Mouse (Mus musculus) liver, embryonic 14.5 days (tissue): ENCODE measurements around the gene Coro7. TPM values are rescaled to one million over a fixed set of nuclear protein-coding genes. Genes with fewer than 3 reads are reported as not detected.

Experiments
- ATAC-seq: fragments of 200-750 bp; cut with Nextera tagmentation; 2 replicates; pipeline ENCODE4 v1.8.0; 2017; ENCODE audit warnings: moderate number of reproducible peaks, mild to moderate bottlenecking, moderate library complexity; ENCODE audit not compliant: insufficient read depth
- DNase-seq, 3 experiments: peaks; one replicate each; pipeline ENCODE4 v3.0.0-alpha.2; 2012 to 2013; ENCODE audit warnings: low read depth in 3 of 3, low spot score in 3 of 3
- H3K27ac ChIP-seq: fragments of 300-500 bp; sonication (generic); 2 replicates; pipeline ENCODE4 v1.5.1; 2014; ENCODE audit warnings: moderate library complexity, mild to moderate bottlenecking, control low read depth, inconsistent platforms
- H3K27me3 ChIP-seq: fragments of 300-500 bp; sonication (generic); 2 replicates; pipeline ENCODE4 v1.6.1; 2014; ENCODE audit warnings: mild to moderate bottlenecking, low read length, moderate library complexity; ENCODE audit not compliant: control insufficient read depth, insufficient read depth
- H3K36me3 ChIP-seq: fragments of 300-500 bp; sonication (generic); replicated peaks from 2 replicates; pipeline ENCODE4 v1.6.1; 2014; ENCODE audit warnings: low read depth; ENCODE audit not compliant: control insufficient read depth, insufficient read depth
- H3K4me1 ChIP-seq, 2 experiments: fragments of 200-500 bp in 1 of 2; fragments of 300-500 bp in 1 of 2; sonication (generic) in 1 of 2; replicated peaks; 2 replicates each; pipeline ENCODE4 v1.6.1; 2012 to 2014; ENCODE audit warnings: antibody characterized with exemption in 1 of 2, inconsistent platforms in 1 of 2, low read length in 1 of 2; ENCODE audit not compliant: control insufficient read depth in 2 of 2, insufficient read depth in 2 of 2
- H3K4me2 ChIP-seq: fragments of 300-500 bp; sonication (generic); 2 replicates; pipeline ENCODE4 v1.6.1; 2014; ENCODE audit warnings: low read depth, mild to moderate bottlenecking, control low read depth, moderate library complexity
- H3K4me3 ChIP-seq, 2 experiments: fragments of 200-500 bp in 1 of 2; fragments of 300-500 bp in 1 of 2; sonication (generic) in 1 of 2; 2 replicates each; pipeline ENCODE4 v1.5.1; 2012 to 2014; ENCODE audit warnings: low read depth in 2 of 2, low read length in 2 of 2, mild to moderate bottlenecking in 2 of 2, control low read depth in 1 of 2, inconsistent platforms in 1 of 2, moderate library complexity in 1 of 2; ENCODE audit not compliant: insufficient read depth in 1 of 2
- H3K9ac ChIP-seq: fragments of 300-500 bp; sonication (generic); replicated peaks from 2 replicates; pipeline ENCODE4 v1.6.1; 2014; ENCODE audit warnings: mild to moderate bottlenecking, control low read depth, moderate library complexity
- H3K9me3 ChIP-seq: fragments of 300-500 bp; sonication (generic); 2 replicates; pipeline ENCODE4 v1.6.1; 2016; ENCODE audit warnings: low read length, mixed read lengths; ENCODE audit not compliant: control insufficient read depth
- CTCF ChIP-seq: IDR thresholded peaks from 2 replicates; pipeline ENCODE4 v1.5.1; 2016; ENCODE audit warnings: antibody characterized with exemption, low read depth, control low read depth
- EP300 ChIP-seq: IDR thresholded peaks from 2 replicates; pipeline ENCODE4 v1.6.1; 2016; ENCODE audit warnings: antibody characterized with exemption, low read depth
- WGBS: fragments of 180-500 bp; shearing (Covaris S2); extraction: QIAGEN DNeasy Blood & Tissue Kit; methylation state at CpG from one replicate; pipeline ENCODE4 v1.1.7; 2014; ENCODE audit not compliant: insufficient replicate concordance; 5-methylcytosine and 5-hydroxymethylcytosine counted together
- polyA plus RNA-seq, 2 experiments: library from polyadenylated mRNA; depleted of rRNA in 1 of 2; stranded (reverse) in 1 of 2; unstranded in 1 of 2; fragments of >200 nt; fragmentation: Nextera tagmentation in 1 of 2; extraction: Ambion mirVana in 1 of 2; gene quantifications; 2 replicates each; pipeline versions ENCODE4 v1.2.1 to v1.2.3; 2012 to 2014

Gene Coro7
- polyA plus RNA-seq, 2 experiments: 5.1 to 10.4 TPM

DNA sequence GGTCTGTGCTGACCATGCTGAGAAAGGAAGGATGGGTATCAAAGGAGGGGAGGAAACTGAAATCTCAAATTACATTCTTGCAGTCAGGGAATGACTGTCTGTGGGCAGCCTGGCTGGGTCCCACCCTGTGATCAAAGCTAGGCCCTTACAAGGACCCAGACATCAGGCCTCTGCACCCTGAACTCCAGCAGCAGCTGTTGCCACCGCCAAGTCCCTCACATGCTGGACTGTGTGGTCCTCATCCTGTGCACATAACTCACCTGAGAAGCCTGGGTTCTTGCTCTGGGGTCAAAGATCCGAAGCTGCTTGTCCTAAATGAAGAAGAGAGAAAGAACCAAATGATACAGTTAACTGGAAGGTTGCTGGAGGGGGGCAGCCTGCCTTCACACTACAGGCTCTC is 18.0 kb downstream of the Coro7 start:
- 54% methylated on average over 2 of the region's 2 CpGs for WGBS
- Histone ChIP-seq H3K9me3 (no peaks in the 10 kb centered on the region), H3K4me3 (no peak overlapping the region), H3K9ac (no peak overlapping the region), H3K4me1 (0 out of 4 replicates have a peak, but pooled peaks cover 0 to under 1% of the 10 kb centered on the region in 2 experiments), H3K36me3 (peaks cover 6% of the 10 kb centered on the region), H3K27me3 (no peaks in the 10 kb centered on the region), H3K4me2 (no peak overlapping the region), H3K27ac (no peak overlapping the region)
- no peak for DNase-seq
- TF ChIP-seq CTCF (no peak), EP300 (no peak)
- no peak for ATAC-seq

DNA sequence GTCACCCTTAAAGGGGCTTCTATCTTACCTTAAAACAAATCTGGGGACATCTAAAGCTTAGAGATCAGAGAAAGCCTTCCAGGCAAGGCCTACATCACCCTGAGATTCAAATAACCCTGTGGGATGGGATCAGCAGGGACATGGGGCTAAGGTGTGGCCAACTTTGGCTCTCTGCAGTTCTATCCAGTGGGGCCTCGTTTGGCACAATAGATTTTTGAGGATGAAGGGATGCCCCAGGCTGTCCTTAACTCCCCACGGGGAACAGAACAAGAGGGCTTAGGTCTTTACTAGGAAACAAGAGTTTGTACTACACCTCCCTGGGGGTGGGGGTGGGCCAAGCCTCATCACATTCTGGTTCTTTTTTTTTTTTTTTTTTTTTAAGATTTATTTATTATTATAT is 20.3 kb downstream of the Coro7 start:
- H3K4me2 ChIP-seq: no peak overlapping the region
- ATAC-seq (no peak), DNase-seq (no peak)
- WGBS: 62% methylated on average over 2 of the region's 2 CpGs
- peaks cover 6% of the 10 kb centered on the region for H3K36me3 ChIP-seq
- no peak for TF ChIP-seq CTCF
- no peak for TF ChIP-seq EP300
- H3K27ac ChIP-seq: no peak overlapping the region
- H3K27me3 ChIP-seq: no peaks in the 10 kb centered on the region
- no peaks in the 10 kb centered on the region for H3K9me3 ChIP-seq
- peaks cover 0 to 13% of the 10 kb centered on the region in 2 experiments; a peak in 1 of 4 replicates for H3K4me1 ChIP-seq
- H3K4me3 ChIP-seq: no peak overlapping the region
- no peak overlapping the region for H3K9ac ChIP-seq

DNA sequence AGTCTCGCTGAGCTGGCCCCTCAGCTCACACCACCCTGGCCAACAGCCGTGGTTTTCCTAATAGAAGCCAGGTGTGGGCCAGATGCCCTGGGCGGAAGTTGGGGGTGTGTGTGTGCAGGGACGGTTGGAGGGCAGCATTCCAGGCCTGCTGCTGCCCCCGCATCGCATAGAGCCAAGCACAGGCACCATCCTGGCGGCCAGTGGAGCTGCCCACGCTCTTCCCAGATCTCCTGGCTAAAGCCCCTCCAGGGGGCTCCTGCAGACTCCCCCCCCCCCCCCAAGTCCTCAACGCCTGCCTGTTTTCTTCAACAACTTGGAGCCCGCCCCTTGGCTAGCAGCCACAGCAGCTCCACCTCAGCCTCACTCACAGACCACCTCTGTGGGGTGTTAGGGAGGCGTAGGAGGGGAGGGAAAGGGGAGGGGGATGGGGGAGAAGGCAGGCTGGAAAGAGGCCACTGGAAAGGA is 20.8 kb downstream of the Coro7 start:
- no peak overlapping the region for H3K9ac ChIP-seq
- TF ChIP-seq CTCF: no peak
- no peak for TF ChIP-seq EP300
- no peak overlapping the region for H3K4me3 ChIP-seq
- peaks cover 0 to 13% of the 10 kb centered on the region in 2 experiments; a peak in 1 of 4 replicates for H3K4me1 ChIP-seq
- H3K27ac ChIP-seq: no peak overlapping the region
- no peak overlapping the region for H3K4me2 ChIP-seq
- 52% methylated on average over 10 of the region's 11 CpGs for WGBS
- H3K36me3 ChIP-seq: peaks cover 6% of the 10 kb centered on the region
- ATAC-seq (no peak), DNase-seq (no peak)
- no peaks in the 10 kb centered on the region for H3K27me3 ChIP-seq
- no peaks in the 10 kb centered on the region for H3K9me3 ChIP-seq

DNA sequence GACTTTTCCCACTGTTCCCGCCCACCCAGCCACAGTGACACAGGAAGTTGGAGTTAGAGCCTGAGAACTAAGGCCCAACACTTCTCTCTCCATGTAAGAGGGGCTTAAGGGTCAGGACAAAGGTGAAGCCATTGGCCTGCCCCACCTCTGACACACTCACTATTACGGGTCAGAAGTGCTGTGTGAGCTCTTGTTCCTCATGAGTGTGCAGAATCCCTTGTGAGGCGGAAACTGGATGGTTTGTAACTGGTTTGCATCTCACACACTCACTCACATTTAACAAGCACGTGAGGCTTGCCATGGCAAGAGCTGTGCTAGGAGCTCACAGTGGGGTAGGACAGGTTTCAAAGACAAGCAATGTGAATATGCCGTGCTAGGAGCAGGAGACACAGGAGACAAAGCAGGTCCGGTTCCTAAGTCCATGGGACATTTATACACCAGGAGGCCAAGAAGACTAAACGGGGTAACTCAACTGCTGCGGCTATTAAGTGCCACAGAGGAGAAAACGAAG is 23.0 kb downstream of the Coro7 start:
- no peaks in the 10 kb centered on the region for H3K27me3 ChIP-seq
- peaks cover 0 to 13% of the 10 kb centered on the region in 2 experiments; a peak in 1 of 4 replicates for H3K4me1 ChIP-seq
- no peak for TF ChIP-seq EP300
- no peak for TF ChIP-seq CTCF
- H3K36me3 ChIP-seq: peaks cover 4% of the 10 kb centered on the region
- no peak overlapping the region for H3K4me2 ChIP-seq
- H3K4me3 ChIP-seq: no peak overlapping the region
- 68% methylated on average over 9 of the region's 9 CpGs for WGBS
- DNase-seq: no peak
- no peaks in the 10 kb centered on the region for H3K9me3 ChIP-seq
- H3K27ac ChIP-seq: no peak overlapping the region
- ATAC-seq: no peak
- H3K9ac ChIP-seq: no peak overlapping the region

DNA sequence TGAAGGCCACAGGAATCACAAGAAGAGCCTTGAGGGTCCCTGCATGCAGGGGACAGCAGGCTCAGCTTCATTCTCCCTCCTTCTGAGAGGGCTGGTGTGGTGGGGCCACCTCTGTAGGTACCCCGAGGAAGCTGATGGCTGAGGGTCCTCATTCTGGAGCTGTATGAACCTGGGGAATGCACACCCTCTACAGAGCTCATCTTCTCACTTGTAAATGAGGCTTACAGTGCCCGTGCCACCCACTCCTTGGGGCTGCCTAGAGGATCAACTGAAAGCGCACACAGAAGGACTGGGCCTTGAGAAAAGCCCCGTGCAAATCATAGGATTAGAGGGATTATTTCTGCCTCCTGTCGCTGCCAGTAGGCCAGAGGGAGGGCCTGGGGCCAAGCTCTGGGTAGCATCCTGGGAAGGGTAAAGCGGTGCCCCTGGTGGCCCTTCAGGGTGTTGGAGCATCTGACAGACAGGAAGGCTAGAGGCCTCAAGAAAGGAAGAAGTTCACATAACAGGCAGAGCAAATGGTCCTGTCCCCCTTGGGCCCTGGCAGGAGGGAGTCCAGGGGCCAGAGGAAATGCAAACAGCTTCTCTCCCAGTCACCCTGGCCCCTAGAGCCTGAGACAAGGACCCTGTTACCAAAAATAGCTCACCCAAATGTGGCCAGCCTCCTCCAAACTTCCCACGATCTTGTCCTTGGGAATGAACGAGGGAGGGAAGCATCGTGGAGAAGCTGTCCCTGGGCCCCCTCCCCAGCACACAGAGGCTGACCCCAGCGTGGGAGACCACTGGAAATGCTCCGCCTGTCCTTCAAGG is 23.6 kb downstream of the Coro7 start:
- Histone ChIP-seq H3K27ac (no peak overlapping the region), H3K4me2 (no peak overlapping the region), H3K9ac (no peak overlapping the region), H3K36me3 (no peaks in the 10 kb centered on the region), H3K27me3 (no peaks in the 10 kb centered on the region), H3K9me3 (no peaks in the 10 kb centered on the region), H3K4me3 (no peak overlapping the region), H3K4me1 (peaks cover 0 to 13% of the 10 kb centered on the region in 2 experiments; a peak in 1 of 4 replicates)
- peak; percentile 32; the same call in 1 of the 2 replicates for TF ChIP-seq CTCF
- TF ChIP-seq EP300: no peak
- DNase-seq (no peak), ATAC-seq (no peak)
- WGBS: 41% methylated on average over 11 of the region's 11 CpGs
